ENCODE assay signal across 11 mouse cellular contexts in genomic region chr7:18962171-18962792, GRCm38 (mm10). TPM values are rescaled to one million over a fixed set of nuclear protein-coding genes. Genes with fewer than 3 reads are reported as not detected.
A peak's percentile ranks its signal among the peaks of the same experiment; 100 is the strongest.
DNase-seq lines count a peak whose midpoint lies in the region; ATAC-seq and TF ChIP-seq lines count a peak whose summit lies in the region.
"Had no signal": no experiment of that assay in that cellular context is flagged by ENCODE, and none has a peak within 500 bp of the region (broad histone marks: within the 10 kb centered on the region; RNA-seq: fewer than 3 reads in every experiment).

No protein-coding gene starts in this region.

- H3K4me1 ChIP-seq in kidney, postnatal 0 days (replicated peaks; ENCODE audit: insufficient read depth, low read length), result peaks cover 11% of the 10 kb centered on the region; the same call in 1 of the 2 replicates
- H3K4me1 ChIP-seq in embryonic facial prominence, embryonic 15.5 days, result peaks cover 25% of the 10 kb centered on the region
- H3K4me1 ChIP-seq in limb, embryonic 12.5 days (replicated peaks), result peaks cover 21% of the 10 kb centered on the region

- peak overlapping the region; percentile 43 for H3K4me2 ChIP-seq in kidney, postnatal 0 days (ENCODE audit: low read length)
- peak overlapping the region; percentile 17; the same call in 1 of the 2 replicates for H3K4me2 ChIP-seq in embryonic facial prominence, embryonic 15.5 days (replicated peaks)
- H3K4me2 ChIP-seq in limb, embryonic 12.5 days, result peak overlapping the region; percentile 30

- no peak for TF ChIP-seq CTCF in kidney, postnatal 0 days (IDR thresholded peaks at IDR 0.05; ENCODE audit: low read depth)

- no peak overlapping the region for H3K27ac ChIP-seq in kidney, postnatal 0 days
- H3K27ac ChIP-seq in embryonic facial prominence, embryonic 15.5 days (replicated peaks), result no peak overlapping the region
- H3K27ac ChIP-seq in limb, embryonic 12.5 days, result no peak overlapping the region

- WGBS in kidney, postnatal 0 days, result 5% methylated on average over 17 of the region's 17 CpGs
- under 1% methylated on average over 17 of the region's 17 CpGs for WGBS in embryonic facial prominence, embryonic 15.5 days
- WGBS in limb, embryonic 12.5 days, result under 1% methylated on average over 17 of the region's 17 CpGs

- 0 out of 2 replicates have a peak overlapping the region, but pooled peaks have one; percentile 2 for H3K4me3 ChIP-seq in kidney, postnatal 0 days (replicated peaks; ENCODE audit: low read depth, low read length)
- peak overlapping the region; percentile 6; the same call in 1 of the 2 replicates for H3K4me3 ChIP-seq in embryonic facial prominence, embryonic 15.5 days (replicated peaks)
- H3K4me3 ChIP-seq in limb, embryonic 12.5 days (replicated peaks), result peak overlapping the region; percentile 15; the same call in 1 of the 2 replicates

- H3K36me3 ChIP-seq in kidney, postnatal 0 days (ENCODE audit: insufficient read depth, low read length), result no peaks in the 10 kb centered on the region
- H3K36me3 ChIP-seq in embryonic facial prominence, embryonic 15.5 days, result no peaks in the 10 kb centered on the region
- no peaks in the 10 kb centered on the region for H3K36me3 ChIP-seq in limb, embryonic 12.5 days

- H3K27me3 ChIP-seq in kidney, postnatal 0 days (ENCODE audit: insufficient read depth, low read length), result peaks cover 38% of the 10 kb centered on the region
- peaks cover 94% of the 10 kb centered on the region for H3K27me3 ChIP-seq in embryonic facial prominence, embryonic 15.5 days
- H3K27me3 ChIP-seq in limb, embryonic 12.5 days, result peaks cover 99% of the 10 kb centered on the region

- no peaks in the 10 kb centered on the region for H3K9me3 ChIP-seq in kidney, postnatal 0 days (replicated peaks; ENCODE audit: low read length)
- H3K9me3 ChIP-seq in embryonic facial prominence, embryonic 15.5 days (replicated peaks), result no peaks in the 10 kb centered on the region
- no peaks in the 10 kb centered on the region for H3K9me3 ChIP-seq in limb, embryonic 12.5 days

- no peak overlapping the region for H3K9ac ChIP-seq in kidney, postnatal 0 days (ENCODE audit: low read depth, low read length)
- H3K9ac ChIP-seq in embryonic facial prominence, embryonic 15.5 days, result no peak overlapping the region
- no peak overlapping the region for H3K9ac ChIP-seq in limb, embryonic 12.5 days (replicated peaks)

- no peak for ATAC-seq in kidney, postnatal 0 days (replicated peaks; ENCODE audit: low FRiP score, low read depth)
- ATAC-seq in embryonic facial prominence, embryonic 15.5 days (ENCODE audit: insufficient number of reproducible peaks, low FRiP score, low TSS enrichment, low read depth), result no peak
- ATAC-seq in limb, embryonic 12.5 days (ENCODE audit: insufficient number of reproducible peaks, insufficient read depth, low FRiP score, low TSS enrichment, low read depth), result no peak
- ATAC-seq: Patski had no signal

- no peak for DNase-seq in kidney, postnatal 0 days (ENCODE audit: low spot score)
- DNase-seq in kidney, postnatal 14 days, result no peak
- peak; percentile 75 for DNase-seq in retina, embryonic 14.5 days (ENCODE audit: low spot score)
- DNase-seq in gastrocnemius, postnatal 25 days, result no peak
- no peak for DNase-seq in frontal cortex, postnatal 14 days (ENCODE audit: low spot score in 2 of 2)
- no peak for DNase-seq in layer of hippocampus, adult 18-20 months (ENCODE audit: low spot score in 2 of 2)
- DNase-seq: cerebellum, postnatal 36 days; thymus, postnatal 25 days had no signal

RNA-seq across cellular contexts. Expression of gene Nanos2, which starts 24.9 kb away (rescaled TPM):
- polyA plus RNA-seq in kidney, postnatal 0 days (2015; fragmentation: Nextera tagmentation; extraction: Ambion mirVana), result 0.09 TPM in 1 of 2 replicates, not detected in the other
- polyA plus RNA-seq in embryonic facial prominence, embryonic 15.5 days (2015; fragmentation: Nextera tagmentation; extraction: Ambion mirVana), result not detected in 2 replicates
- not detected in 2 replicates for polyA plus RNA-seq in limb, embryonic 12.5 days (2016; fragmentation: Nextera tagmentation; extraction: Ambion mirVana)
- not detected for total RNA-seq in gastrocnemius, postnatal 25 days (2021)
- under 1 TPM; 0.20 to 0.40 TPM for total RNA-seq in layer of hippocampus, adult 18-20 months (2021)
- polyA plus RNA-seq: Patski had no signal

RNA-seq across cellular contexts. Expression of gene Mypop, which starts 28.8 kb away (rescaled TPM):
- polyA plus RNA-seq in kidney, postnatal 0 days (2015; fragmentation: Nextera tagmentation; extraction: Ambion mirVana), result 3.3 and 3.6 TPM in 2 replicates
- polyA plus RNA-seq in embryonic facial prominence, embryonic 15.5 days (2015; fragmentation: Nextera tagmentation; extraction: Ambion mirVana), result 5.9 and 6.3 TPM in 2 replicates
- 6.4 and 6.5 TPM in 2 replicates for polyA plus RNA-seq in limb, embryonic 12.5 days (2016; fragmentation: Nextera tagmentation; extraction: Ambion mirVana)
- 1 to 10 TPM; 4.3 to 4.9 TPM for total RNA-seq in gastrocnemius, postnatal 25 days (2021)
- 10 to 100 TPM; 50.1 to 50.7 TPM for total RNA-seq in layer of hippocampus, adult 18-20 months (2021)

RNA-seq across cellular contexts. Expression of gene Nova2, which starts 36.6 kb away (rescaled TPM):
- 0.55 and 0.58 TPM in 2 replicates for polyA plus RNA-seq in kidney, postnatal 0 days (2015; fragmentation: Nextera tagmentation; extraction: Ambion mirVana)
- polyA plus RNA-seq in embryonic facial prominence, embryonic 15.5 days (2015; fragmentation: Nextera tagmentation; extraction: Ambion mirVana), result 0.56 and 0.60 TPM in 2 replicates
- polyA plus RNA-seq in limb, embryonic 12.5 days (2016; fragmentation: Nextera tagmentation; extraction: Ambion mirVana), result 0.31 and 0.33 TPM in 2 replicates
- 1 to 10 TPM; 1.7 to 2.1 TPM for total RNA-seq in gastrocnemius, postnatal 25 days (2021)
- total RNA-seq in layer of hippocampus, adult 18-20 months (2021), result 10 to 100 TPM; 76.3 to 79.4 TPM

RNA-seq across cellular contexts. Expression of gene Irf2bp1, which starts 41.6 kb away (rescaled TPM):
- polyA plus RNA-seq in kidney, postnatal 0 days (2015; fragmentation: Nextera tagmentation; extraction: Ambion mirVana), result 15.2 and 17.3 TPM in 2 replicates
- polyA plus RNA-seq in embryonic facial prominence, embryonic 15.5 days (2015; fragmentation: Nextera tagmentation; extraction: Ambion mirVana), result 31.1 and 32.2 TPM in 2 replicates
- polyA plus RNA-seq in limb, embryonic 12.5 days (2016; fragmentation: Nextera tagmentation; extraction: Ambion mirVana), result 44.4 and 47.5 TPM in 2 replicates
- total RNA-seq in gastrocnemius, postnatal 25 days (2021), result 10 to 100 TPM; 13.7 to 14.3 TPM
- 10 to 100 TPM; 53.8 to 57.2 TPM for total RNA-seq in layer of hippocampus, adult 18-20 months (2021)

RNA-seq across cellular contexts. Expression of gene Ccdc61, which starts 52.1 kb away (rescaled TPM):
- polyA plus RNA-seq in kidney, postnatal 0 days (2015; fragmentation: Nextera tagmentation; extraction: Ambion mirVana), result 22.4 and 26.3 TPM in 2 replicates
- polyA plus RNA-seq in embryonic facial prominence, embryonic 15.5 days (2015; fragmentation: Nextera tagmentation; extraction: Ambion mirVana), result 31.8 and 40.3 TPM in 2 replicates
- polyA plus RNA-seq in limb, embryonic 12.5 days (2016; fragmentation: Nextera tagmentation; extraction: Ambion mirVana), result 39.9 and 45.3 TPM in 2 replicates
- 1 to 10 TPM; 5.2 to 6.5 TPM for total RNA-seq in gastrocnemius, postnatal 25 days (2021)
- 10 to 100 TPM; 10.4 to 10.9 TPM for total RNA-seq in layer of hippocampus, adult 18-20 months (2021)
